Mouse (Mus musculus): ENCODE measurements around the gene Armh3.
A peak's percentile ranks its signal among the peaks of the same experiment; 100 is the strongest.

Armh3 gene

GRCm38 (mm10) chr19:45789888-45790874 is 208.1 kb downstream of the Armh3 start:
- no peak for DNase-seq (ENCODE audit: low spot score in 2 of 2)

DNA sequence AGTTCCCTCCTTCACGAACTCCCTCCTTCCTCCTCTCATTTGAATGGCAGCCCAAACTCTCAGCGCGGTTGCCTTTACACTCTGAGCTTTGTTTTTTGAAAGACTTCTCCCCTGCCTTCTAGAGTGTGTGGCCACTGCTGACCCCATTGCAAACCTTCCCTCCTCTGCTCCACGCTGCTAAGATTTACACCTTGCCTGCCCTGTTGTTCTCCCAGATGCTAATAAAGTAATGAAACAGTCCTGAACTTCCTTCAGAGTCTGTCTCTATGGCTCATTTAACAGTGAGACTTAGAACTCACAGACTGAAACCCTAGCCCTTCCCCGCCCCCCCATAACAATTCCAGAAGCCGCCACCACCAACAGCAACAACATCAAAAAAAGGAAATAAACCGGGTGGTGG is 208.9 kb downstream of the Armh3 start:
- no peak for DNase-seq (ENCODE audit: low spot score in 2 of 2)

DNA sequence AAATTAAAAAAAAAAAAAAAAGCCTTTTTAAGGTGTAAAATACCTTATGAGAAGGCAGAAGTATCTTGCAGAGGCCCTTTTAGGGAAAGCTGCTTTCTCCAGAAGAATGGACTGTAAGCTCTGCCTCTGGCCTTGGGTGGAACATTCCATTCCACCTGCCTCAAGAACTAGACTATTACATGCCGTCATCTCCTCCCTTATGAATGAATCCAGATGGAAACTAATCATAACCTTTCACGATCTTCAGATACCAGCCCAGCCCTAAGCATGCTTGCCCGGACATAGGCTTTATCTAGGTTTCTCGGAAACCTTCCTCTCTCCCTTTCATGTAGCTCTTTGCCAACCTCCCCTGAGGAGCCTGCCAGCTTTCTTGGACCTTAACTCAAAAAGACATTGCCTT is 210.0 kb downstream of the Armh3 start:
- DNase-seq (ENCODE audit: low spot score in 2 of 2), result no peak

- no peak for DNase-seq (ENCODE audit: low spot score in 2 of 2)
Measured at GRCm38 (mm10) chr19:45787450-45787849, 210.8 kb downstream of the Armh3 start.

DNA sequence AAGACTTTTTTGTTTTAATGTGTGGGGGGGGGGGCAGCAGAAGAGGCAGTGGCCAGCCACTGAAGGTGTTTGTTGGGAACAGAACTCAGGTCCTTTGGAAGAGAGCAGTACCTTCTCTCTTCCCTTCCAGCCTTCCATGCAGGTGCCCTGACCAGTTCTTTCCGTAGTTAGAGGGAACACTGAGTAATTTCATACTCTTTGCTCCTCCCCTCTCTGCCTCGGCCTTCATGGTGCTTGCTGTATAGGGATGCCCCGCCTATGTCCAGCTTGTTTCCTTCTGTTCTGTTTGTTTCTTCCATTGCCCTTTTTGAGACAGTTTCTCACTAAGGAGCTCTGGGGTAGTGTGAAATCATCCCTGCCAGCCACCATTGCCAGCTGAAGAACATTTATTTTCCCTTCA is 212.8 kb downstream of the Armh3 start:
- no peak for DNase-seq (ENCODE audit: low spot score in 2 of 2)

DNA sequence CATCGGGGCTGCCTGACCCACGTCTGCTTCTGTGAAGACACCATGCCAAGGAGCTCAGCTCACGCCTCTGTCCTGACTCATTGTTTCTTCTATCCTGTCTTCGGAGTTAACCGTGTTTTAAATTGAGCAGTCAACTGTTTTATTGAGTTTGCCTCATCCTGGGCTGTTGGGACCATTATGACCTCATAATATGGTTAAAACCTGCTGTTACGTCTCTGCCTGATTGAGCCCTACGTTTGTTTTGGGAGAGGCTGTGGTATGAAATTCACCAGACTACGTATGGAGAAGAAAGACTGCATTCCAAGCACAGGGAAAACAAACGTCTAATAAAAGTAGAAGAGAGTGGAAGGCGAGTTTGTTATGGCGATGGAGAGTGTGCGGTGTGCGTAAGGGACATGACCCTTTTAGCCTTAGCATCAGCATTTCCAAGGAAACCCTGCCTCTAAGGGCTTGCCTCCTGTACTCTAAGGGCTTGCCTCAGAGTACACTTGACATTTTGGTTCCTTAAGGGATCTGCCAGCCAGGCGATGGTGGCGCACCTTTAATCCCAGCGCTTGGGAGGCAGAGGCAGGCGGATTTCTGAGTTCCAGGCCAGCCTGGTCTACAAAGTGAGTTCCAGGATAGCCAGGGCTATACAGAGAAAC is 214.2 kb downstream of the Armh3 start:
- no peak for DNase-seq (ENCODE audit: low spot score in 2 of 2)

DNA sequence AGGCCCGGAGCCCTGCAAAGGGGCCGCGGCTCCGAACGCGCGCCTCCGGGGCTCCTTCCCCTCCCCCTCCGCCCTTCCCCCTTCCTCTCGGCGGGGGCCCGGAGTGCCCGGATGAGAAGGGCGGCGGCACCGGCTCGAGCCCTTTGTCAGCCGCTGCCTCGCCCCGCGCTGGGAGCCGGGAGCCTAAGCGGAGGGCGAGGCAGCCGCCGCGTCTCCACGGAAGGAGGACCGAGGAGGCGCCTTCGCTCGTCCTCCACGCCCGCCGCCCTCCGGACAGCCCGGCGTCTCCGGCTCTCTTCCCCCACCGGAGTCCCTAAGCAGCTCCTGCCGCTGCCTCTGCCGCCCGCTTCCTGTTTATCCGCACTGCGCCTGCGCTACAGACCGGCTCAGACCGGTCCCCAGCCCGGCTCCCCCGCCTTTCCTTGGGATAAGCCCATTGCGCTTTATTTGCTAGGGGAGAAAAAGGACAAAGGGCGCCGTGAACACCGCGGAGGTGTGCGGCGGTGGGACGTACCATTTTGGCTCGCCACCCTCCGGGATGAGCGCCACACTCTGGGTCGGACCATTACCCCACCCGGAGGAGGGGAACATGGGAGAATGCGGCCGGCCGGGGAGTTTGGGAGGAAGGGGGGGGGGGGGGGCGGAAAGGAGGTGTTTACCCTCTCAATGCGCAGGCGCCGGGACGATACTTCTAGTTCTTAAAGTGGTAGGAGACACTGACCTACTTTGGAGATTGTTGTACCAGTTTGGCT is 214.9 kb downstream of the Armh3 start, which contains the start of gene Mgea5:
Gene Mgea5 (minus strand): TSS at position 657 of the 752 bp plus-strand sequence.
- peak; percentile 95 to 96 for DNase-seq (ENCODE audit: low spot score in 2 of 2)

- DNase-seq (ENCODE audit: low spot score in 2 of 2), result peak; percentile 24 to 56
Measured at GRCm38 (mm10) chr19:45782315-45783001, 215.8 kb downstream of the Armh3 start.

DNA sequence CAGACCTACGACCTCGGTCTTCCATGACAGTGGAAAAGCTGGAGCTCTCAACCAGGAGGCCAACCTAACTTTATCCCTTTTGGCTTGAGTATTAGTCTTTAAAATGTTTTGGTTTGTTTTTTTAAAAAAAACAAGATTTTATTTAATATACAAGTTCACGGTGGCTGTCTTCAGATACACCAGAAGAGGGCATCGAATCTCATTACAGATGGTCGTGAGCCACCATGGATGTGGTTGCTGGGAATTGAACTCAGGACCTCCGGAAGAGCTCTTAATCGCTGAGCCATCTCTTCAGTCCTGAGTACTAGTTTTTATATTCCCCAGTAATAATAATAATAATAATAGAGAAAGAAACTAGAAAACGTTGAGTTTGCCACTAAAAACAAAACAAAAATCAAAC is 216.6 kb downstream of the Armh3 start:
- DNase-seq (ENCODE audit: low spot score in 2 of 2), result no peak

DNA sequence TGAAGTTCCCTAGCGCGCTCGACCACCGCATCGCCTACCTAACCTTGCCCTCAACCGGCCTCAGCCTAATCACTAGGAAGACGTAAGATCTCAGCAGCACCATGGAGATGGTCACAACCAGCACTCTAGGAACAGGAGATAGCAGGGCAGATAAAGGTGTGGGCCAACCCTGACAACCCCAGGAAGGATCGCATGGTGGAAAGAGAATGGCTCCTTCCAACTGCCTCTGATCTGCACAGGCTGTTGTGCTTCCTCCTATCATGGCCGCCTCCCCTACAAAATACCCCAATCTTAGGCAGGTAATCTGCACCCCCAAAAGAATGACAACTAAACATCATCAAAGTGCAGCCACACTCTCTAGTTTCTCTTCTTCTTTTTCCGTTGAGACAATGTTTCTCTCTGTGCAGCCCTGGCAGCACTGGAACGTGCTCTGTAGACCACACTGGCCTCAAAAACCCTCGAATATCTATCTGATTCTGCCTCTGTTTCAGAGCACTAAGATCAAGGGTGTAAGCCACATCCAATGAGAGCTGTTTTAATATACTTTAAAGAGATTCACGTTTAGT is 217.9 kb downstream of the Armh3 start:
- no peak for DNase-seq (ENCODE audit: low spot score in 2 of 2)

DNA sequence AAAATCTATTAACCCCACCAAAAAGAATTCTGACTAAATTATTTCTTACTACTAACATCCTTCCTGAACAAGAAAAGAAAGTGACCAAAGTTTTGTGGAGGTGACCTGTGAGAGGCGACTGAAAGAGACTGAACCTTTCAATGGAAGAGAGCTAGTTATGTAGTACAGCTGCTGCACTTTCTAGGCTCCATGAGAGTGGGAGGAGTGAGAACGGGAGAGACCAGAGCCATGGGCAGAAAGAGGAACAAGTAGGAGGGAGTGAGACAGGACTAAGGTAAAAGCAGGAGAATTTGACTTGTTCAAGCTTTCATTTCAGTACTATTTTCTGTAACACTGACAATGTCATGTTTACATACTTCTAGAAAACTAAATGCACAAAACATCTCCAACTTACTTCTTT is 222.8 kb downstream of the Armh3 start:
- peak in 1 of 2 experiments; percentile 60 for DNase-seq (ENCODE audit: low spot score in 2 of 2)

DNA sequence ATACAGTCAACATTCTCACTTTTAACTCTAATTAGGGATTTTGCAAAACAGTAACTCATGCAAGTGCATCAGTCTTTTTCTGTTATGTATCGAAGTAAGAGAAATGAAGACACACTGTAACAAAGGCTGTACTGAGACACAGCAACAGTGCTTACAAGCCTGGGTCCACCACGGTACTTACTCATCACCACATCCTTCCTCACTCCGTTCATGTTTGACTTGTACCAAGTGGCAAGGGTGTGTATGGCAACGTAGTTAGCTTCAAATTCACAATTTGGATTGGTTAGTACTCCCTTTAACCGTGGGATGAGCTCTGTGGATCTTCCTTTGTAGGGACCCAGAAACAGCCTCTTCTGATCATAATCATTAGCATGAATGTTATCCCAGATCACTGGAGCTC is 226.8 kb downstream of the Armh3 start:
- no peak for DNase-seq (ENCODE audit: low spot score in 2 of 2)

All from right cerebral cortex, postnatal 36 days (tissue).